Mouse (Mus musculus): ENCODE measurements around the gene Fbxo44. TPM values are rescaled to one million over a fixed set of nuclear protein-coding genes. Genes with fewer than 3 reads are reported as not detected.
A peak's percentile ranks its signal among the peaks of the same experiment; 100 is the strongest.
"Not testable (repeated sequence)": the region's sequence is repeated elsewhere in the genome, so short reads cannot be mapped to it uniquely, and the experiment has no call there.

Fbxo44 gene
- polyA plus RNA-seq, 1 experiment: 12.5 TPM

DNA sequence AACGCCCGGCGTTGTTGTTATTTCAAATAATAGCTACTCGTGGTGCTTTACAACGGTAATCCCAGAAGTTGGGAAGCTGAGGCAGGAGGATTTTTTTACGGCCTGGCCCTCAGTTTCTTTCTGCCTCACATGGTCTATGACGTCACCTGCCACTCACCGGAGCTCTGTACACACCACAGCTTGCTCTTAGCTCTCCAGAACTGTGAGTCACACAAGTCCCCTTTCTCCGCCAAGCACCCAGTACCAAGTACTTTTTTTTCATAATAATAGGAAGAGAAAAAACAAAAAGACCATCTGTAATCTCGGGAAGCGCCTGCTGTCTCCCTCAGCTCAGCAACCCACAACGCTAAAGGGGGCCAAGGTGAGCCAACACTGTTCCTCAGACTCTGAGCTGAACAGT lies 21.2 kb upstream of the Fbxo44 start:
- Histone ChIP-seq H3K36me3 (ENCODE audit: control insufficient read depth, insufficient read depth, low read length, poor library complexity, severe bottlenecking) (no peaks in the 10 kb centered on the region), H3K4me1 (ENCODE audit: control insufficient read depth, insufficient read depth, low read length) (no peaks in the 10 kb centered on the region), H3K4me3 (ENCODE audit: low read depth, low read length) (no peak overlapping the region), H3K9me3 (replicated peaks; ENCODE audit: control insufficient read depth, insufficient read depth, low read length, poor library complexity, severe bottlenecking) (no peaks in the 10 kb centered on the region), H3K27ac (ENCODE audit: insufficient read depth, low read length) (no peak overlapping the region), H3K27me3 (ENCODE audit: control insufficient read depth, insufficient read depth, low read length, poor library complexity, severe bottlenecking) (no peaks in the 10 kb centered on the region), H3K9ac (ENCODE audit: low read depth, poor library complexity, severe bottlenecking) (no peak overlapping the region)
- TF ChIP-seq CTCF (IDR thresholded peaks at IDR 0.05; ENCODE audit: low read depth, low read length) (no peak), EP300 (IDR thresholded peaks at IDR 0.05; ENCODE audit: insufficient read depth, low read depth, low read length) (no peak), POLR2A (IDR thresholded peaks at IDR 0.05; ENCODE audit: insufficient read depth, low read length) (no peak)

DNA sequence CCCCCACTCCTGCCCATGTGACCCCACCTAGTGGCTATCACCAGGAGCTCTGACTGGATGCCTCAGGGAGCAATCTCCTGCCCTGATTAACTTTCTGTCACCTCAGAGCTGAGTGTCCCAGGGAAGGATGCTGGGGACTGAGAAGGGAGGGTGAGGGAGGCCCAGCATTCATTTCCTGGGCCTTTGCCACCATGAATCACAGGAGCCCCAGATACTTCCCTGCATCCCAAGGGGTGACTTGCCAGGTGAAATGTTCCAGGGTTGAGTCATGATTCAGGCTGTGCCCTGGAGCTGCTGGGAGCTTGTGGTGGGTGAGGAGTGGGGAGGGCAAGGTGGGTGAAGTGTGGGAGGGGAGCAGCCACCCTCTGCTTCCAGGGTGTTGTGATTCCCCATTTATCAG lies 17.4 kb upstream of the Fbxo44 start:
- H3K4me1 ChIP-seq (ENCODE audit: control insufficient read depth, insufficient read depth, low read length): no peaks in the 10 kb centered on the region
- TF ChIP-seq POLR2A (IDR thresholded peaks at IDR 0.05; ENCODE audit: insufficient read depth, low read length) (no peak), CTCF (IDR thresholded peaks at IDR 0.05; ENCODE audit: low read depth, low read length) (no peak)
- no peak overlapping the region for H3K27ac ChIP-seq (ENCODE audit: insufficient read depth, low read length)
- H3K27me3 ChIP-seq (ENCODE audit: control insufficient read depth, insufficient read depth, low read length, poor library complexity, severe bottlenecking): no peaks in the 10 kb centered on the region
- no peaks in the 10 kb centered on the region for H3K36me3 ChIP-seq (ENCODE audit: control insufficient read depth, insufficient read depth, low read length, poor library complexity, severe bottlenecking)
- H3K9ac ChIP-seq (ENCODE audit: low read depth, poor library complexity, severe bottlenecking): no peak overlapping the region
- H3K9me3 ChIP-seq (replicated peaks; ENCODE audit: control insufficient read depth, insufficient read depth, low read length, poor library complexity, severe bottlenecking): no peaks in the 10 kb centered on the region
- no peak overlapping the region for H3K4me3 ChIP-seq (ENCODE audit: low read depth, low read length)

DNA sequence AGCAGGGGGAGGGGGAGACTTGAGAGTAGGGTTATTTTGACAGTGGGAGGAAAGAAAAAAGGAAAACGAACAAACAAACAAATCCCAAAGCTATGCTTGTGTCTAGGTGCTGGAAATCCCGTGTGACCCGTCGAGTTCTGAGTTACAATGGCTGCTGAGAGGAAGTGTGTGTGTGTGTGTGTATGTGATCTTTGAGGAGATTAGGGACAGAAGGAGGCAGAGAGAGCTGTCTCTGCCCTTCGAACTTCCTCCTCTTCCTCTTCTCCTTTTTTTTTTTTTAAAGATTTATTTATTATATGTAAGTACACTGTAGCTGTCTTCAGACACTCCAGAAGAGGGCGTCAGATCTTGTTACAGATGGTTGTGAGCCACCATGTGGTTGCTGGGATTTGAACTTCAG lies 16.3 kb upstream of the Fbxo44 start:
- not testable (repeated sequence) for H3K4me3 ChIP-seq (ENCODE audit: low read depth, low read length); H3K4me1 ChIP-seq (ENCODE audit: control insufficient read depth, insufficient read depth, low read length); H3K9ac ChIP-seq (ENCODE audit: low read depth, poor library complexity, severe bottlenecking); H3K27me3 ChIP-seq (ENCODE audit: control insufficient read depth, insufficient read depth, low read length, poor library complexity, severe bottlenecking); H3K27ac ChIP-seq (ENCODE audit: insufficient read depth, low read length); H3K9me3 ChIP-seq (replicated peaks; ENCODE audit: control insufficient read depth, insufficient read depth, low read length, poor library complexity, severe bottlenecking); H3K36me3 ChIP-seq (ENCODE audit: control insufficient read depth, insufficient read depth, low read length, poor library complexity, severe bottlenecking)

DNA sequence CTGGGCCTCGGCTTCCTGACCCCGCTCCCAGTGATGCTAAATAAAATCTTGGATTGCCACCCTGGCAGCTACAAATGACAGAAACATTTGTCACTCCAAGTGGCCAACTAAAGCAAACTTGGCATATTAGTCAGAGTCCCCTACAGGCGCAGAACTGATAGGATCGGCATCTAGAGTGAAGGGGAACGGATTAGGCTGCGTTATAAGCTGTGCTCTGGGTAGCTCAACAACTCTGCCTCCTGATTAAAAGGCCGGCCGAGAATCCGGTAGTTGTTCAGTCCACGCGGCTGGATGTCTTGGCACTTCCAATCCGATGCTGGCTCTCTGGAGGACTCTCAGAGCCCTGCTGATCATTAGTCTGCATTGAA lies 14.2 kb upstream of the Fbxo44 start:
- no peaks in the 10 kb centered on the region for H3K27me3 ChIP-seq (ENCODE audit: control insufficient read depth, insufficient read depth, low read length, poor library complexity, severe bottlenecking)
- no peaks in the 10 kb centered on the region for H3K9me3 ChIP-seq (replicated peaks; ENCODE audit: control insufficient read depth, insufficient read depth, low read length, poor library complexity, severe bottlenecking)
- H3K4me1 ChIP-seq (ENCODE audit: control insufficient read depth, insufficient read depth, low read length): no peaks in the 10 kb centered on the region
- TF ChIP-seq POLR2A (IDR thresholded peaks at IDR 0.05; ENCODE audit: insufficient read depth, low read length) (no peak), CTCF (IDR thresholded peaks at IDR 0.05; ENCODE audit: low read depth, low read length) (no peak), EP300 (IDR thresholded peaks at IDR 0.05; ENCODE audit: insufficient read depth, low read depth, low read length) (no peak)
- no peak overlapping the region for H3K27ac ChIP-seq (ENCODE audit: insufficient read depth, low read length)
- no peak overlapping the region for H3K4me3 ChIP-seq (ENCODE audit: low read depth, low read length)
- no peaks in the 10 kb centered on the region for H3K36me3 ChIP-seq (ENCODE audit: control insufficient read depth, insufficient read depth, low read length, poor library complexity, severe bottlenecking)
- no peak overlapping the region for H3K9ac ChIP-seq (ENCODE audit: low read depth, poor library complexity, severe bottlenecking)

DNA sequence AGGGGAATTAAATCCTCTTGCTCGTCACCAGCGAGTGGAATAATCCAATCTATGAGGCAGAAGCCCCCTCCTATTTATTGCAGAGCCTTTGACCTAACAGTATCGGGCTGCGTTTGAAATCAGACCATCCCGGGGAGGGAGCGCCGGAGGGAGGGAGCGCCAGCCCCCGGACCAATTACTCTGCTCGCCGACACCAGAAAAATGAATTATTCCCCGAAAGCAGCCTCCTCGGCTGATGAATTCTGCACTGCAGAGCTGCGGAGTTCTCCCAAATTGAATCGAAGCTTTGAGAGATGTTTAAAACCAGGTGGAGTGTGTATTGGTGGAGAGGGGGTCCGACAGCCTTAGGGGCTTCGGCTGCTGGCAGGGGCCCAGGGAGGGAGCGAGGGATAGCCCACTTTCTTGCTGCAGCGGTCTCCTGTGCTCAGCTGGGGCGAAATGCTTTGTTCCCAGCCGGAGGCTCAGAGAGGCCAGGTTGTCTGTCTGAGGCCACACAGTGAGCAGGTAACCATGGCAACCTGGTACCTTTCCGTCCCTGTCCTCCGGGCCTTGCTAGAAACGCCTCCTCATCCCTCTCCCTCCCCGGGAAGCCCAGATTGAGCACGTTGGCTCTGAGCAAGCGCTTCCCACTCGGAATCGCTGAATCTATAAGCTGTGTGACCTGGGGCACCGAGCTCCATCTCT lies 13.7 kb upstream of the Fbxo44 start:
- Histone ChIP-seq H3K4me1 (ENCODE audit: control insufficient read depth, insufficient read depth, low read length) (no peaks in the 10 kb centered on the region), H3K27ac (ENCODE audit: insufficient read depth, low read length) (no peak overlapping the region), H3K9me3 (replicated peaks; ENCODE audit: control insufficient read depth, insufficient read depth, low read length, poor library complexity, severe bottlenecking) (no peaks in the 10 kb centered on the region), H3K36me3 (ENCODE audit: control insufficient read depth, insufficient read depth, low read length, poor library complexity, severe bottlenecking) (no peaks in the 10 kb centered on the region), H3K9ac (ENCODE audit: low read depth, poor library complexity, severe bottlenecking) (no peak overlapping the region), H3K4me3 (ENCODE audit: low read depth, low read length) (peak overlapping the region; percentile 11), H3K27me3 (ENCODE audit: control insufficient read depth, insufficient read depth, low read length, poor library complexity, severe bottlenecking) (no peaks in the 10 kb centered on the region)
- TF ChIP-seq CTCF (IDR thresholded peaks at IDR 0.05; ENCODE audit: low read depth, low read length): no peak
- no peak for TF ChIP-seq EP300 (IDR thresholded peaks at IDR 0.05; ENCODE audit: insufficient read depth, low read depth, low read length)
- no peak for TF ChIP-seq POLR2A (IDR thresholded peaks at IDR 0.05; ENCODE audit: insufficient read depth, low read length)

DNA sequence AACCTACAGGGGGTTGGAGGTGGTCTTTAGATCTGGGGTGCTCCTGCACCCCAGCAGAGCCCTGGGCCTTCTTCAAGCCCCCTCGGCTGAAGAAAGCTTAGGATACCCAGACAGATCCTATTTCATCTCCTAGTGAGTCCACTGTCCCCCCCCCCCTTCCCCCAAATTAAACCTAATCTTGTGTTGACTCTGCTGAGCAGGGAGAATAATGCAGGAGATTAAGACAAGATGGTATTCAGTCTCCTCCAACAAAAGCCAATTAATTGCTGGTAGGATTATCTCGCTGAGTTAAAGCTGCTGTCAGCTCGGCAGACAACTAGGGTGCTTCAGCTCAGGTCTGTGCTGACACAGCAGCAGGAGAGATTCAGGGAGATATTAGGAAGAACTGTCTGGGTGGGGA lies 11.0 kb upstream of the Fbxo44 start:
- Histone ChIP-seq H3K9ac (ENCODE audit: low read depth, poor library complexity, severe bottlenecking) (no peak overlapping the region), H3K4me1 (ENCODE audit: control insufficient read depth, insufficient read depth, low read length) (no peaks in the 10 kb centered on the region), H3K27me3 (ENCODE audit: control insufficient read depth, insufficient read depth, low read length, poor library complexity, severe bottlenecking) (no peaks in the 10 kb centered on the region), H3K27ac (ENCODE audit: insufficient read depth, low read length) (no peak overlapping the region), H3K36me3 (ENCODE audit: control insufficient read depth, insufficient read depth, low read length, poor library complexity, severe bottlenecking) (no peaks in the 10 kb centered on the region), H3K4me3 (ENCODE audit: low read depth, low read length) (no peak overlapping the region), H3K9me3 (replicated peaks; ENCODE audit: control insufficient read depth, insufficient read depth, low read length, poor library complexity, severe bottlenecking) (no peaks in the 10 kb centered on the region)
- TF ChIP-seq POLR2A (IDR thresholded peaks at IDR 0.05; ENCODE audit: insufficient read depth, low read length) (no peak), CTCF (IDR thresholded peaks at IDR 0.05; ENCODE audit: low read depth, low read length) (no peak), EP300 (IDR thresholded peaks at IDR 0.05; ENCODE audit: insufficient read depth, low read depth, low read length) (no peak)

Measured in ES-Bruce4 (cell line).